Mouse (Mus musculus): ENCODE measurements around the gene Zfyve1. TPM values are rescaled to one million over a fixed set of nuclear protein-coding genes. Genes with fewer than 3 reads are reported as not detected.

Zfyve1 gene
- 13.9 TPM for polyA plus RNA-seq (2014; fragmentation: Illumina TruSeq; extraction: RNeasy Lipid Tissue Mini Kit (QIAGEN cat#74804); ENCODE audit: low read depth, low replicate concordance)

DNA sequence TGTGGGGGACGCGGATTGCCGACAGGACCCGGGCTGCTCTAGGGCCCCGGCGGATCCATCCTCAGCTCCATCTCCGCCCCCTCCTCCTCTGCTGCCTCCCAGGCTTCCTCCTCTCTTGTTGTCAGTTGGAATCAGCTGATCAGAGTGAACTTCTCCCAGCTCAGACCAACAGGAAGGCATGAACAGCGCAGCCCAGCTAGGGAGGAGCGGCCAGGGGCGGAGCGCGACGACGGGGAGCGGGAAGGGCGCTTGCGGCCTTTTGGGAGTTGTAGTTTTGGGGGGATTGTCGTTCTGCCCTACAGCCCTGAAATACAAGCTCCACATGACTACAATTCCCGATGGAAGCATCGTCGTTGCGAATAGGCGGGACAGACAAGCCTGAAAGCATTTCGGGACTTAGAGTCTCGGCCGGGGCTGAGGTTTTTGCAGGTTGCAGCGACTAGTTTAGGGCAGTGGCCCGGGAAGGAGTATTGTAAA is at the start of gene Zfyve1:
Gene Zfyve1, minus strand, starts transcription at position 198 of the 477 bp plus-strand sequence.

GRCm38 (mm10) chr12:83630936-83631335 is 33.9 kb upstream of the Zfyve1 start, which contains the start of gene Rbm25:
Gene Rbm25 (plus strand): TSS chr12:83631236.

GRCm38 (mm10) chr12:83520311-83520890 is 76.6 kb downstream of the Zfyve1 start, which contains the start of gene Dcaf4:
Gene Dcaf4 (plus strand): TSS chr12:83520466.

Other genes starting within 250 kb of the Zfyve1 start
- 2.6 TPM for gene Dpf3, start 109.5 kb downstream of the Zfyve1 start, polyA plus RNA-seq (2014; fragmentation: Illumina TruSeq; extraction: RNeasy Lipid Tissue Mini Kit (QIAGEN cat#74804); ENCODE audit: low read depth, low replicate concordance)
- gene Dcaf4, start 76.8 kb downstream of the Zfyve1 start, polyA plus RNA-seq (2014; fragmentation: Illumina TruSeq; extraction: RNeasy Lipid Tissue Mini Kit (QIAGEN cat#74804); ENCODE audit: low read depth, low replicate concordance) = 0.64 TPM
- 95.6 TPM for gene Rbm25, start 34.0 kb upstream of the Zfyve1 start, polyA plus RNA-seq (2014; fragmentation: Illumina TruSeq; extraction: RNeasy Lipid Tissue Mini Kit (QIAGEN cat#74804); ENCODE audit: low read depth, low replicate concordance)
- gene Psen1, start 90.9 kb upstream of the Zfyve1 start, polyA plus RNA-seq (2014; fragmentation: Illumina TruSeq; extraction: RNeasy Lipid Tissue Mini Kit (QIAGEN cat#74804); ENCODE audit: low read depth, low replicate concordance) = 14.8 TPM
- gene Papln, start 166.4 kb upstream of the Zfyve1 start, polyA plus RNA-seq (2014; fragmentation: Illumina TruSeq; extraction: RNeasy Lipid Tissue Mini Kit (QIAGEN cat#74804); ENCODE audit: low read depth, low replicate concordance) = not detected

Data from liver, adult 10 weeks (tissue).